Mouse (Mus musculus): ENCODE data around the gene Gstm3.
A peak's percentile ranks its signal among the peaks of the same experiment; 100 is the strongest.
"Not testable (repeated sequence)": the region's sequence is repeated elsewhere in the genome, so short reads cannot be mapped to it uniquely, and the experiment has no call there.

Gene Gstm3

GRCm38 (mm10) chr3:107968724-107969395, at the start of gene Gstm3:
TSS of gene Gstm3 (minus strand) at chr3:107969283.
- DNase-seq (ENCODE audit: low read depth, low spot score): no peak

- no peak for DNase-seq (ENCODE audit: low read depth, low spot score)
Measured at GRCm38 (mm10) chr3:108018190-108018820, 49.2 kb upstream of the Gstm3 start.

- peak; percentile 93 for DNase-seq (ENCODE audit: low read depth, low spot score)
Measured at GRCm38 (mm10) chr3:108017473-108018189, 48.5 kb upstream of the Gstm3 start, which contains the start of gene Gstm1. TSS of gene Gstm1 (minus strand) at chr3:108017973.

GRCm38 (mm10) chr3:108016468-108016867, 47.4 kb upstream of the Gstm3 start:
- not testable (repeated sequence) for DNase-seq (ENCODE audit: low read depth, low spot score)

GRCm38 (mm10) chr3:108014974-108015346, 45.9 kb upstream of the Gstm3 start:
- no peak for DNase-seq (ENCODE audit: low read depth, low spot score)

- DNase-seq (ENCODE audit: low read depth, low spot score): no peak
Measured at GRCm38 (mm10) chr3:108014098-108014973, 45.3 kb upstream of the Gstm3 start.

- no peak for DNase-seq (ENCODE audit: low read depth, low spot score)
Measured at GRCm38 (mm10) chr3:108013331-108013871, 44.3 kb upstream of the Gstm3 start.

- no peak for DNase-seq (ENCODE audit: low read depth, low spot score)
Measured at GRCm38 (mm10) chr3:108011558-108011957, 42.5 kb upstream of the Gstm3 start.

GRCm38 (mm10) chr3:108010286-108010685, 41.2 kb upstream of the Gstm3 start:
- DNase-seq (ENCODE audit: low read depth, low spot score): no peak

GRCm38 (mm10) chr3:108002021-108002420, 32.9 kb upstream of the Gstm3 start:
- no peak for DNase-seq (ENCODE audit: low read depth, low spot score)

GRCm38 (mm10) chr3:107999491-107999890, 30.4 kb upstream of the Gstm3 start:
- no peak for DNase-seq (ENCODE audit: low read depth, low spot score)

GRCm38 (mm10) chr3:107998591-107998990, 29.5 kb upstream of the Gstm3 start:
- DNase-seq (ENCODE audit: low read depth, low spot score): no peak

GRCm38 (mm10) chr3:107996576-107996975, 27.5 kb upstream of the Gstm3 start:
- DNase-seq (ENCODE audit: low read depth, low spot score): no peak

- not testable (repeated sequence) for DNase-seq (ENCODE audit: low read depth, low spot score)
Measured at GRCm38 (mm10) chr3:107995974-107996373, 26.9 kb upstream of the Gstm3 start.

- DNase-seq (ENCODE audit: low read depth, low spot score): peak; percentile 23
Measured at GRCm38 (mm10) chr3:107986041-107986562, 17.0 kb upstream of the Gstm3 start, which contains the start of gene Gstm2. TSS of gene Gstm2 (minus strand) at chr3:107986453.

GRCm38 (mm10) chr3:107985141-107985540, 16.1 kb upstream of the Gstm3 start:
- not testable (repeated sequence) for DNase-seq (ENCODE audit: low read depth, low spot score)

- no peak for DNase-seq (ENCODE audit: low read depth, low spot score)
Measured at GRCm38 (mm10) chr3:107984471-107984870, 15.4 kb upstream of the Gstm3 start.

- no peak for DNase-seq (ENCODE audit: low read depth, low spot score)
Measured at GRCm38 (mm10) chr3:107983771-107984170, 14.7 kb upstream of the Gstm3 start.

GRCm38 (mm10) chr3:107982726-107983125, 13.6 kb upstream of the Gstm3 start:
- DNase-seq (ENCODE audit: low read depth, low spot score): no peak

- no peak for DNase-seq (ENCODE audit: low read depth, low spot score)
Measured at GRCm38 (mm10) chr3:107981261-107981660, 12.2 kb upstream of the Gstm3 start.

- no peak for DNase-seq (ENCODE audit: low read depth, low spot score)
Measured at GRCm38 (mm10) chr3:107977691-107978090, 8.6 kb upstream of the Gstm3 start.
